Mouse (Mus musculus) adipocyte (in vitro differentiated cells): ENCODE results near the gene Fcer1g.

Experiments
- DNase-seq: peaks from one replicate; pipeline ENCODE4 v3.0.0-alpha.2; 2016; ENCODE audit warnings: low spot score

The Fcer1g gene

DNA sequence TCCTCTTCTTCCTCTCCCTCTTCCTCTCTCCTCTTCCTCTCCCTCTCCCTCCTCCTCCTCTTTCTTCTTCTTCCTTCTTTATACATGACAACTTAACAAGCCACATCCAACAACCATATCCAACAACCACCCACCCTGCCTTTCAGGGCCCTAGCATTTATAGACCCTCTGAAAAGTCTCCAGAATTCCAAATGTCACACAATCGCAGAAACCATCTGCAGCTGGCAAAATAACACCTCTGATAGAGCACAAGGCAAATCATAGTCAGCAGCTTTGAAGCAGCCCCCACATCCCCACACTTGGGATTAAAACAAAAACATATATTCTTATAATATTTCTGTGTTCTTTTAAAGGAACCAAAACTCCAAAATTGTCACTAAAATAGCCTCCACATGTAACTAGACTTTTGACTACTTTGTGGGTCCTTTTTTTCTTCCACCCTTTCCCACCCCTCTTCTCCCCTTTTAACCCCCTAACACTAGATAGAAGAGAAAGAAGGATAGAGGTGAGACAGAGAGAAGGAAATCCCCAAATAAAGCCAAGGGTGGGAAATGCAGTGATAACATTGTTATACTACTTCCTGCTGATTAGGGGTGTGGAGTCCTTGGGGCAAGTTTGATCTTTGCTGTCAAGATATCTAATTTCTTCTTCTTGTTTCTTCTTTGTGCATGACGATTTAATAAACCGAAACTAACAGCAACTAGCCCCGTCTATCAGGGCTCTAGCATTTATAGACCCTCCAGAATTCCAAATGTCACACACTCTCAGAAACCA, 32.0 kb upstream of the Fcer1g start:
- no peak for DNase-seq

DNA sequence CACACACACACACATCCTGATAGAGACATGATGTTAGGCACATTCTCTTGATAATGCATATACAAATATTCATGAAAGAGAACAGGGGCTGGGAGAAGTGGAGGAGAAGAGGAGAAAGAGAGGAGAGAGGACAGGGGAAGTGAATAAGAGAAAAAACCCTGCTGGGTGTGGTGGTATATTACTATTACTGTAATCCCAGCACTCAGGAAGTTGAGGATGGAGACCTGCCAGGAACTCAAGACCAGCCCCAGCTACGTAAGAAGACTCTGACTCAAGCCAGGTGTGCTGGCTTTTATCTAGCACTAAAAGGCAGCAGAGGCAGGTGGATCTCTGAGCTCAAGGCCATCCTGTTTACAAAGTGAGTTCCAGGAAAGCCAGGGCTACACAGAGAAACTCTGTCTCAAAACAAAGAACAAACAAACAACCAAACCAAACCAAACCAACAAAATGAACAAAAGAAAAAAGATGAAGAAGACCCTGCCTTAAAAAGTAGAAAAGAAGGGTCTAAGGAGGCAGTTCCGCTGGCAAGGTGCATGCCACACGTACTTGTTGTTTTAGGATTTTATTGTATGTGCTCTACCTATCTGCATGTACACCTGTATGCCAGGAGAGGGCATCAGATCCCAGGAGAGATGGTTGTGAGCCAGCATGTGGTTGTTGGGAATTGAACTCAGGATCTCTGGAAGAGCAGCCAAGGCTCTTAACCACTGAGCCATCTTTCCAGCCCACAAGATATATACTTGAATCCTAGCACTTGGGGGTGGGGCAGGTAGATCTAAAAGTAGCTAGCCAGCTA, 29.7 kb upstream of the Fcer1g start:
- no peak for DNase-seq

DNA sequence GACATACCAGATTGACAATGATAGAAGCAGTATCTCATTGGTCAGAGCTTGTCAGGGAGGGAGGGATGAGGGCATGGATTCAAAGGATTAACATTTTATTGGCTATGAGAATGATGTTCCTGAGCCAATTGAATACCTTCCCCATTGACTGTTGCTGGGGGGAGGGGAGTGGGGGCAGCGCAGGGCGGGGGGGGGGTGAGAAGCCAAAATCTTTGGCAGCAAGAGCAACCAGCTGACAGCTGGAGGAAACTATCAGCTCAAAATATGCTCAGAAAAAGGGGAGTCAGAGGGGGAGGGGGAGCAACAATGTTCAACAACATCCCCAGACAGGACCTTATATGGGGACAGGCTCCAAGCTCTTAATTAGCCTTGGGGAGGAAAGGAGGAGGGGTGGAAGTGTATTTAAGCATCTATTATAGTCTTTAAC, 29.0 kb upstream of the Fcer1g start:
- peak; percentile 79 for DNase-seq

DNA sequence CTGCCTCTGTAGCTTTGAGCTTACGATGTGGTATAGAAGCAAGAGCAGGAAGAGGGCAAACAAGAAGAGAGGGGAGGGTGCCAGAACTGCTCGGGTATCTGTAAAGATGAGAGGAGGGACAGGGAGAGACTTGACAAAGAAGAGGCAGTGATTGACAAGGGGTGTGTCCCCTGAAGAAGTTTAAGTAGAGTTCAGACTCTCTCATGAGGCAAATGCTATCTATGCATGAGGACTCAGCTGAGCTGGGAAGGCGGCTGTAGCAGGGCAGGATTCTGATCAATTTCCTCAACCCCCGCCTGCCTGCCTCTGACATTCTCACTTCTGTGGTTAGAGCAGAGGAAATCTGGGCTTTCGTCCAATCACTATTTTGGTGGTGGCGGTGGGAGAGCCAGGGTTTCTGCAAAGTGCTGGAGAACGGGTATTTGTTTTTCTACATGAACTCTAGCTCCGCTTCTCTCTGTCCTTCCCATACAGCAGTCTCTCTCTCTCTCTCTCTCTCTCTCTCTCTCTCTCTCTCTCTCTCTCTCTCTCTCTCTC, 28.5 kb upstream of the Fcer1g start:
- DNase-seq: peak; percentile 88

DNA sequence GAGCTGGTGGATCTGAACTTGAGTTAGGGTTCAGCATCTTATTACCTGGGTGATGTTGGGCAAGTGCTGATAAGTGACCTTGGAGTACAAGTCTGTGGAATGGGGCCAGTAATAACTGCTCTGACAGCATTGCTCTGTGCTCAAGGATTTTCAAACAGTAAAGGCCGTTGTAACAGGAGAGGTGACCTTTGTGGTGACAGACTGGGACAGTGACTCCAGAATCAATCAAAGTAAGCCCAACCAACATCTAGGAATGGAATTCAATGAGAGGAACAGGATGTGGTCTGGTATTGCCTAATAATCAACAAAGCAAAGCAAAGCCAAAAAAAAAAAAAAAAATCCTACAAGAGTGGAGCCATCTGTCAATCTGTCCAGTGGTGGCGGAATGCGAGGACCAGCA, 26.2 kb upstream of the Fcer1g start:
- no peak for DNase-seq

DNA sequence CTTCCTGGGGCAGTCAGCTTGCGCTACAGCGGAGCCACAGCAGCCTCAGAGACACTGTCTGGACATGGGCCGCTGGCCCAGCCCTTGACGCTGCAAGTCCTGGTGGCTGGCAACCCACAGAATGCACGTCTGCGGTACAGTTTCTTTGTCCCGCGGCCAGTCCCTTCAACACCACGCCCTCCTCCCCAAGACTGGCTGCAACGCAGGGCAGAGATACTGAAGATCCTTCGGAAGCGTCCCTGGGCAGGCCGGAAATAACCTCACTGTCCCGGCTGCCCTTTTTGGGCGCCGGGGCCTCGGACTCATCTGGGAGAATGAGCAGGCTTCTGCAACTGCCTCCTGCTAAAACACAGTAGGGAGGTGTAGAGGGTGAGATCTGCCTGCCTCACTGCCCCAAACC, 24.8 kb upstream of the Fcer1g start:
- DNase-seq: no peak

DNA sequence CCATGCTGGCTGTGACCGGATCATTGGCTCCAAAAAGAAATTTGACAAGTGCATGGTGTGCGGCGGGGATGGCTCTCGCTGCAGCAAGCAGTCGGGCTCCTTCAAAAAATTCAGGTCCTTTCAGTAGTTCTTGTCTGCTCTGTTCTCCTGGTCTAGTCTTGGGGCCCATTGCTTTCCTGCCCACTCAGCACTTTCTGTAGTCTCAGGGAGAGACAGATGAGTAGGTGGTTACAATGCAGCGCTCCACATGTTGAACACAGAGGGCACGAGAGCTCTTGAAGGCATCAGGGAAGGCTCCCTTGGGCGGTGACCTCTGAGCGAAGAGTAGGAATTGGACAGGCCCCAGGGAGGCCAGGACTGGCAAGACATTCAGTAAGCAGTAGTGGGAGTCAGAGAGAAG, 23.6 kb upstream of the Fcer1g start:
- no peak for DNase-seq

DNA sequence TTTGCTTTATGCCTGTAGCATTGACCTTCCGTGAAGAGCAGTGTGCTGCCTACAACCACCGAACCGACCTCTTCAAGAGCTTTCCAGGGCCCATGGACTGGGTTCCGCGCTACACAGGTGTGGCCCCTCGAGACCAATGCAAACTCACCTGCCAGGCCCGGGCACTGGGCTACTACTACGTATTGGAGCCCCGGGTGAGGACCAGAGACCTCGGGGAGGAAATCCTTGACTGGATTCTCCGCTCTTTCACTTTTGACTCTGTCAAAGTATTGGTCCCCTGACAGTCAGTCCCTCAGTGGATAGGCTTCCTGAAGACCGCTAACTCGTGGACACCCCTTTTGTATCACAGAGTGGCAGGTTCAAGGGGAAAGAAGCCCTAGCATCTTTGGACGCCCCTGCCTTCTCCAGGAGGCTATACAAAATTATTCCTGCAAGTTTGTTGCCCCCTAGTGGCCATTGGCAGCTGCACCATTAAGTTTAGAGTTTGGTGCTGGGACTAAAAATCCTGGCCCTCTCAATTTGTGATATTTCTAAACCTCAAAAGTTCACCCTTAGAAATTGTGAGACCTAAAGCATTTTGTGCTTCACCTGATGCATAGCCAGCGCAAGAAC, 22.9 kb upstream of the Fcer1g start:
- DNase-seq: peak; percentile 85

DNA sequence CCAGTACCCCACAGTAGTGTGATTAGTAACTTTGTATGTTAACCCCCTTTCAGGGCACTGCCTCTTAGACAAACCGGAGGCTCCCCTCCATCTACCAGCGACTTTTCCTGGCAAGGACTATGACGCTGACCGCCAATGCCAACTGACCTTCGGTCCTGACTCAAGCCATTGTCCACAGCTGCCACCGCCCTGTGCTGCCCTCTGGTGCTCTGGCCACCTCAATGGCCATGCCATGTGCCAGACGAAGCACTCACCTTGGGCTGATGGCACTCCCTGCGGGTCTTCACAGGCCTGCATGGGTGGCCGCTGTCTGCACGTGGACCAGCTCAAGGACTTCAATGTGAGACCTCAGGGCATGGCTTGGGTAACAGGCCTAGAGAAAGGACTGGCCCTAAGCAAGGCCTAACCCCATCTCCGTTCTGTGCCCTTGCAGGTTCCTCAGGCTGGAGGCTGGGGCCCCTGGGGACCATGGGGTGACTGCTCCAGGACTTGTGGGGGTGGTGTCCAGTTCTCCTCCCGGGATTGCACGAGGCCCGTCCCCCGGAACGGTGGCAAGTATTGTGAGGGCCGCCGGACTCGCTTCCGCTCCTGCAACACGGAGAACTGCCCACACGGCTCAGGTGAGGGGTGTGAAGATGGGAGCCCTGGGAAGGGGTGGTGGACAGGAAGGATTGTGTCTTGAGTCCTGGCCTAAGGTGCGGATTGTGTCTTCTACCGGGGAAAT, 22.1 kb upstream of the Fcer1g start:
- DNase-seq: no peak

DNA sequence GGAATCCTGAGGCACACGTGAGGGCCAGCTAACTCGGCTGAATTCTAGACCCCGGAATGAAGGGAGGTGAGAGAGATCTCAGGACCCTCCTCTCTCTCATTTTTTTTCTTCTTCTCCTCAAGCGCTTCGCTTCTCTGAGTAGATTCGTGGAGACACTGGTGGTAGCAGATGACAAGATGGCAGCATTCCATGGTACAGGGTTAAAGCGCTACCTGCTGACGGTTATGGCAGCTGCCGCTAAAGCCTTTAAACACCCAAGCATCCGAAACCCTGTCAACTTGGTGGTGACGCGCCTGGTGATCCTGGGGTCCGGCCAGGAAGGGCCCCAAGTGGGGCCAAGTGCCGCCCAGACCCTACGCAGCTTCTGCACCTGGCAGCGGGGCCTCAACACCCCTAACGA, 18.2 kb upstream of the Fcer1g start:
- no peak for DNase-seq

DNA sequence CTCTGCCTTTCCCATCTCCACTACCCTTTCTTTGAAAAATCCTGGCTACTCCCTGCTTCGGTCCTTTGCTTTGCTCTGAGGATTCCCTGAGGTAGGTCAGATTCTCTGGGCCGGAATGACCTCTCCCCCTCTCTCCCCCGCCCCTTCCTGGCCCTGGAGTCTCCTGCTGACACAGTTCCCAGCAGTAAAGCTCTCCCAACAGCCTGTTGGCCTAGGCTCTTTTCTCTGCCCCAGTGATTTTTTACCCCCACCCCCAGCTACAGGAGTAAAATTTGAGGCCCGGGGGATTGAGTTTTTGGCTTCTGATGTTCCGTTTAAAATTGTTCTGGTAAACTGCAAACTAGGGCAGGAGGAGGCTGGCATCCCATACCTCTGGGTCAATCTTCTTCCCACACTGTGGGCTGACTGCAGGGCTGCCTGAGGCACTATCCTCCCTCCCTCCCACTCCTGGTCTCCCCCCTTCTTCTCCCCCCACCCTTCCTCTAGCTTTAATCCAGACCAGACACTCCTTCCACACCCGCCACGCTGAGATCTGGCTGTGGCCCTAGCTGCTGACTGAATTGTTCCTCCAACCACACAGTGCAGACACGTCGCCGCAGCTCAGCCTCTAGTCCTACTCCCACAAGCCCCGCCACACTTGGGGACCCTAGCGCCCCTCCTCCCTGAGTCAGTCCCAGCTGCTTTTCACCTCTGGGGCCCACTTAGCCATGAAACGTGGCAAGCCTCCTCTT, 17.6 kb upstream of the Fcer1g start:
- DNase-seq: peak; percentile 80

DNA sequence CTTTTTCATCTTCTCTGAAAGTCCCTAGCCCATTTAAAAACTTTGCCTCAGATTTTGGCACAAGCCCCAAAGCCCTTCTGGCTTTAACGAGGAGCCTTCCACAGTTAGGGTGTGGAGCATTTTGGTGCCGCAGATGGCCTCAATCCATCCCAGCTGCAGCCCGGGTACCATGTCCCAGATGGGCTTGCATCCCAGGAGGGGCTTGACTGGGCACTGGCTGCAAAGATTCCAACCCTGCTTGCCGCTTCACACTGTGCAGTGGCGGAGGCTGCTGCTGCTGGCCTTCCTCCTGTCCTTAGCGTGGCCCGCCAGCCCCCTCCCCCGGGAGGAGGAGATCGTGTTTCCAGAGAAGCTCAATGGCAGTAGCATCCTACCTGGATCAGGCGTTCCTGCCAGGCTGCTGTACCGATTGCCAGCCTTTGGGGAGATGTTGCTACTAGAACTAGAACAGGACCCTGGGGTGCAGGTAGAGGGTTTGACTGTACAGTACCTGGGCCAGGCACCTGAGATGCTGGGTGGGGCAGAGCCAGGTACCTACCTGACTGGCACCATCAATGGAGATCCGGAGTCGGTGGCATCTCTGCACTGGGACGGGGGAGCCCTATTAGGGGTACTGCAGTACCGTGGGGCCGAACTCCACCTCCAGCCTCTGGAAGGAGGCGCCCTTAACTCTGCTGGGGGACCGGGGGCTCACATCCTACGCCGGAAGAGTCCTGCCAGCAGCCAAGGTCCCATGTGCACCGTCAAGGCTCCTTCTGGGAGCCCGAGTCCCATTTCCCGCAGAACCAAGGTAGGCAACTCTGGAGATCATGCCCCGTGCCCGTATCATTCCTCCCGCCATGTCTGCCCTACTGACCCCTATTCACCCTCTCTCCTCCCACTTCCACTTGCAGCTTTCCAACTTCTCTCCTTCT, 16.8 kb upstream of the Fcer1g start, which contains the start of gene Ndufs2:
Gene Ndufs2 (minus strand): TSS at position 709 of the 914 bp plus-strand sequence.
- DNase-seq: no peak

DNA sequence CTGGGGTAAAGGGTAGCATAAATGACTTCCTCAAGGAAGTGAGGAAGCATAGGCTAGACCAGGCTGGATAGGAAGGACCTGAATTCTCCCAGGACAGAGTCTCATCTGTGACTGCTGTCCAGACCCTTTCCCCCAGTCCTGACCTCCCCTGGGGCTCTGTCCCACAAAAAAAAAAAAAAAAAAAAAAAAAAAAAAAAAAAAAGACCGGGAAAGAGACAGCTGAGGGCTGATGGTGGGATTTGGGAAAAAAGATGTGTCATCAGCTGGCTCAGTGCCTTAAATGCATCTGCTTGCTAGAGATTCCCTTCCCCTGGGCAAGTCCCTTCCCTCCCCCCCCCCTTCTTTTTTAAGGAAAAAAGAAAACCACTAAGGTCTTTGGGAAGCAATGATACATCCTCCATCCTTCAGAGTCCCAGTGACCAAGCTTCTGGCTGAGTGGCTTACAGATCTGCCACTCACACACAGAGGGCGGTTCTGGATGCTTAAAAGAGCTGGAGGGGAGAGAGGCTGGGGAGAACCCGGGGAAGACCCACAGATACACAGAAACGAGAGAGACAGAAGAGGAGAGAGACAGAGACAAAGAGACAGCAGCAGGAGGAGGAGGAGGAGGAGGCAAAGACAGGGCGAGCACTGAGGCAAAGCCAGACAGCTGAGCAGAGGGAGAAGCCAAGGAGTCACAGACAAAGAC, 15.9 kb upstream of the Fcer1g start, which contains the start of gene Adamts4:
Gene Adamts4 (plus strand): TSS at position 509 of the 688 bp plus-strand sequence.
- DNase-seq: peak; percentile 52

DNA sequence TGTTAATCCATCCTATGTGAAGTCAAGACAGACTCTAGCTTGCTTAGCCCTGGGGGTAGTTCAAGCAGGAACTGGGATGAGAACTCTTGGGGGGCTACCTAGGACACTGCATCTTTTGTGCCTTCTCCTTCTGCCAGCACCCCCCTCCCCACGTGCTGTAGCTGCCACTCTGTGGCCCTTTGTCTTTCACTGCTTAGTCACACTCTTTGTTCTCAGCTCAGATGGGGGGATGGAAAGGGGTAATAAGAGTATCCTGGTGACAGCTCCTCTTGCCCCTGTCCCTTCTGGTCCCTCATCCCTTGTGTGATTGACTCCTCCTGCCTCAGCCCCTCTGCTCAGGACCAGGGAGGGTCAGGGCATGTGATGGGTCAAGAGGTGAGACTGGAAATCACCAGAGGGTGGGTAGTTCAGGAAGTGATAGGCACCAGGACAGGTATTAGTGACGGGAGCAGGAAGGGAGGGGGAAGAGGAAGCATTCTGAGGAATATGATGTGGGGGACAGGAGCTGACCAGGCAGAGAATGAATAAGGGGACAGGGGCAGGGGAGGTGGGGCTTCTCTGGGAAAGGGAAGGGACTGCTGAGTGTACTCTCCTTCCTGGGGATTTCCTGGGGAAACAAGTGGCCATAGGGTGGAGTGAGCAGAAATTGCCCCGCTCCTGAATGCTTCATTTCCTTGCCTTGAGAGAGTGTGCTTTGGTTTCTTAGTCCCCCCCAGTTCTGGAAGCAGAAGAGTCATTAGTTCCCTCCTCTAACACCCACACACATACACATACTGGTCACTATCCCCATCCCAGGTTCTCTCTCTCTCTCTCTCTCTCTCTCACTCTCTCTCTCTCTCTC, 14.4 kb upstream of the Fcer1g start:
- DNase-seq: no peak

DNA sequence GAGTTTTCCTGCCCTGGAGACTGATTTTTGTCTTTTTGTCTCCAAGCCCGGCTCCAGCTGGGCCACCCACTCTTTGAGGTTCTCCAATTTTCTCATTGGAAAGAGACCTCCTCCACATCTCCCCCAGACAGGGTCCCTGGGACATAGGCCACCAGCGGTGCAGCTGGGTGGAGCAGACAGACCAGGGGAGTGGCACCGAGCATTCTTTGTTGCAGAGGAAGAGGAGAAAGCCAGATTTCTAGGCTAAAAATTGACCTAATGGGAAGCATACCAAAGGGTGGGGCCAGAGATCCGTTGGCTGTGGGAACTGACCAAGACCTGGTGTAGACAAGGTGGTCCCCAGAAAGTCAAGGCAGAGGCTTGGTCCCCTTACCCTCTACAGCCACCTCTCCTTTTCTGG, 13.8 kb upstream of the Fcer1g start:
- DNase-seq: no peak

DNA sequence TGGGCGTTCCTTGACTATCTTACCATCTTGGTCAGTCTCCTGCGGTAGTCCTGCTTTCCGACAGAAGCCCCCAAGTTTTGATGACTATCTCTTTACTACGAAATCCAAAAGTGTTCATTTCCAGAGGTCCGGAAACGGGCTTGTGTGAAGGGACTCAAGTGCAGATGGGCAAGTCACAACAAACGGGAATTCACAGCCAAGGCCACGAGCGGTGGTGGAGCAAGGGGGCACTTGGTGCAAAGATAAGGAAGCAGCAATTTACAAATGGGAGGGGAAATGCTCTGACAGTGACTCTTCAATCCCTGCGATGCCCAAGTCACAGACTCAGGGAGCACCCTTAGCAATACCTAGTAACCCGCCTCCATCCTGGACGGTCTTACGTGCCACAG, 13.3 kb upstream of the Fcer1g start:
- DNase-seq: no peak

DNA sequence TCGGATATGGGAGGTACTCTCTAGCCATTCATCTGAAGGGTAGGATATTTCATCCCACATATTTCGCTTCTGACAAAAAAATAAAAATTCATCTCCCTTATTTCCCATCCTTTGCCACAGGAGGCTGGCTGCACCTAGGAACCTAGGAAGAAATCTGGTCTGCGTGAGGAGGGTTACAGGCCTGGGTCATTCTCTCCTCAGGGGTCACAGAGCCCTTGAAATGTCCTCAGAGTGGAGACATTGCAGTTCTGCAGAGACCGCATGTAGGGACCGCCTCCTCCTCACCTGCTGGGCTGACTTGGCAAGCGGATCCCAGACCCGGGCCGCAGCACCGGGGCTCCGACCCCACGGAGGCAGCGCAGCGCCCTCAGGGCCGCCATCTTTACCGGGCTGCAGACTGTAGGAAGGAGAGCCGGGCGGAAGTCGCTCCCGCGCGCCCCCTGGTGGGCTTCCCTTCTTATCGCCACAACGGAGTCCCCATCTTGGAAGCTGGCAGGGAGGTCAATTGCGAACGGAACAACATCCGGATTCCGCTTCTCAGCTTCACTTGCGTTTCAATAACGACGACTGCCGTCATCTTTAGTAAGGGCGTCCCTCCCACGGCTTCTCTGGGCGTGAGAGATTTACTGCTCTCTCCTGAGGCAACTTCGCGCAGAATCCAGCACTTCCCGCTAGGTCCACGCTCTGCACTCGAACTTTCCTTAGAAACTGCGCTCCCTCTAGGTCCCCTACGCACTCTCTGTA, 12.7 kb upstream of the Fcer1g start:
- DNase-seq: peak; percentile 99

DNA sequence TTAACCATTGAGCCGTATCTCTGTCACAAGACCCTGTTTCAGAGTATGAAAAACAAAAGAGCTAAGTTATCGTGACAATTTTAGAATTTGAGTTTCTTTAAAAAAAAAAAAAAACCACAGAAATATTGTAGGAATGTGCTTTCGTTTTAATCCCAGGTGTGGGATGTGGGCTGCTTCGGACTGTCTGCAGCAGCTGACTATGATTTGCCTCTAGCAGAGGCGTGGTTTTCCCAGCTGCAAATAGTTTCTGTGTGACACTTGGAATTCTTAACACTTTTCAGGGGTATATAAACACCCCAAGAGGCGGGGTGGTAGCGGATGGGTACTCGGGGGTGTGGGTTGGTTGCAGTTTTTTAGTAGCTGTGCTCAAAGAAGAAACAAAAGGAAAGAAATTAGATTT, 11.2 kb upstream of the Fcer1g start:
- no peak for DNase-seq
